ENCODE assay signal across 9 mouse cellular contexts in the genomic region with DNA sequence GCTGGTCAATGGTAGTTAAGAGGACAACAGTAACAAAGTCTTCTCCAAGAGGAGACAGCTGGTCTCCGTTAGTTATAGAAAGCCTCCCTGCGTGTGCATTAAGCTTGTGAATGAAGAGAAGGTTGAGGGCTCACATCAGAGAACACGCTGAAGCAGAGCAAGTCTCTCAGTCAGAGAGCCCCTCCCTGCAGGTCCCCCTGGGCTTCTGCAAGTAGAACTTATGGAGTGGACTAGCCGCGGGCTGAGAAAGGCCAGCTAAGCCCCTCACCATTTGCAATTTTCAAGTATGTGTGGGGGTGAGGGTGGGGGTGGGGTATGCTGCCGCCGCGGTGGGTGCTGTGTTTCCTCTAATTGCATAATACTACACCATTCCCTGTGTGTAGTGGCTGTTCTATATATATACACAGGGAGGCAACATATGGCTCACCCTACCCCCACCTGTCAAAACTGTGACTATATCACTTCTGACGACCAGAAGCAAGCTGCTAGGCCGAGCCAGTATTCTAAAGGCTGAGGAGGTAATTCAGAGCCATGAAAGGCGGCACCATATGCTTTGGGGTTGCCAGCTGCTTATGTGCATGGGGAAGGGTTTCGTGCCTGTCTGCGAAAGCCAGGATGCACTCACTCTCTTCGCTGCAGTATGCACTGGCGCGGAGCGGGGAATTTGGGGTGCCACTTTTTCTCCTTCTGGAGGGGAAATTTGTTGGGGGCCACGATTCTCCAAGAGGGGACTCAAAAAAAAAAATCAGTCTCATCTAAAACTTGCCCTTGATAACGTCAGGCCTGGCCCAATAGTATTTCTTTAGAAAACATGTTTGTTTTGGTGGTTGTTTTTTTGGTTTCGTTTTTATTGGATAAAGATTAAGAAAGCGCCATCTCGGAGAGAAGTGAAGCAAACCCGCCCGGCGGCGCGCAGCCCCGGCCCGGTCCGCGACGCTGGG. TPM values are rescaled to one million over a fixed set of nuclear protein-coding genes. Genes with fewer than 3 reads are reported as not detected.
DNase-seq lines count a peak whose midpoint lies in the region; ATAC-seq and TF ChIP-seq lines count a peak whose summit lies in the region.
"Had no signal": no experiment of that assay in that cellular context is flagged by ENCODE, and none has a peak within 500 bp of the region (broad histone marks: within the 10 kb centered on the region; RNA-seq: fewer than 3 reads in every experiment).

No protein-coding gene starts in this region.

- H3K4me2 ChIP-seq in heart, embryonic 12.5 days, result peak overlapping the region; percentile 99
- peak overlapping the region; percentile 95 for H3K4me2 ChIP-seq in midbrain, embryonic 13.5 days (replicated peaks)

- no peak overlapping the region for H3K27ac ChIP-seq in heart, embryonic 12.5 days (ENCODE audit: poor library complexity, severe bottlenecking)
- H3K27ac ChIP-seq in cerebellum, adult 2 months (ENCODE audit: insufficient read depth, low read length), result peak overlapping the region; percentile 65
- peak overlapping the region; percentile 56; the same call in 1 of the 2 replicates for H3K27ac ChIP-seq in midbrain, embryonic 13.5 days

- TF ChIP-seq CTCF in cerebellum, adult 2 months (IDR thresholded peaks at IDR 0.05; ENCODE audit: borderline replicate concordance, insufficient read depth, low read depth, low read length), result no peak

- DNase-seq in heart, adult 11 months, result no peak
- peak; percentile 72 to 83 for DNase-seq in cerebellum, adult 2 months
- DNase-seq in layer of hippocampus, postnatal 25 days (ENCODE audit: extremely low spot score in 1 of 2, low spot score in 1 of 2), result peak; percentile 43 to 50
- DNase-seq in spleen, adult 18-20 months, result no peak
- DNase-seq in c-Kit-positive CD71-positive TER-119-positive erythroid progenitor cells, embryonic 14.5 days (ENCODE audit: low spot score), result no peak

- WGBS in heart, embryonic 12.5 days, result 11% methylated on average over 32 of the region's 32 CpGs
- 17% methylated on average over 32 of the region's 32 CpGs for WGBS in cerebellum, adult 2 months
- 12% methylated on average over 32 of the region's 32 CpGs for WGBS in midbrain, embryonic 13.5 days

- H3K4me1 ChIP-seq in heart, embryonic 12.5 days (replicated peaks), result peaks cover 13% of the 10 kb centered on the region
- H3K4me1 ChIP-seq in cerebellum, adult 2 months (ENCODE audit: control insufficient read depth, insufficient read depth, low read length), result peaks cover 44% of the 10 kb centered on the region
- H3K4me1 ChIP-seq in midbrain, embryonic 13.5 days (replicated peaks), result peaks cover 23% of the 10 kb centered on the region

- H3K36me3 ChIP-seq in heart, embryonic 12.5 days, result no peaks in the 10 kb centered on the region
- no peaks in the 10 kb centered on the region for H3K36me3 ChIP-seq in midbrain, embryonic 13.5 days

- peak overlapping the region; percentile 49 for H3K9ac ChIP-seq in heart, embryonic 12.5 days
- H3K9ac ChIP-seq in midbrain, embryonic 13.5 days (replicated peaks), result peak overlapping the region; percentile 69

- 0 out of 2 replicates have a peak, but pooled peaks have one; percentile 31 for ATAC-seq in heart, embryonic 12.5 days (ENCODE audit: insufficient number of reproducible peaks, low FRiP score)
- peak; percentile 79 for ATAC-seq in frontal cortex, adult (ENCODE audit: low TSS enrichment)
- ATAC-seq in midbrain, embryonic 13.5 days, result peak; percentile 55

- TF ChIP-seq POLR2A in cerebellum, adult 2 months (IDR thresholded peaks at IDR 0.05; ENCODE audit: borderline replicate concordance, insufficient read depth, low read length), result no peak

- peaks cover 66% of the 10 kb centered on the region for H3K27me3 ChIP-seq in heart, embryonic 12.5 days (replicated peaks)
- no peaks in the 10 kb centered on the region for H3K27me3 ChIP-seq in cerebellum, adult 2 months (ENCODE audit: control insufficient read depth, insufficient read depth, low read length)
- peaks cover 48% of the 10 kb centered on the region for H3K27me3 ChIP-seq in midbrain, embryonic 13.5 days

- H3K4me3 ChIP-seq in heart, embryonic 12.5 days, result peak overlapping the region; percentile 69
- no peak overlapping the region for H3K4me3 ChIP-seq in cerebellum, adult 2 months (replicated peaks; ENCODE audit: insufficient read depth, low read depth, low read length)
- peak overlapping the region; percentile 59 for H3K4me3 ChIP-seq in midbrain, embryonic 13.5 days (replicated peaks)

- peaks cover 7% of the 10 kb centered on the region for H3K9me3 ChIP-seq in heart, embryonic 12.5 days (replicated peaks)
- no peaks in the 10 kb centered on the region; the same call in 1 of the 2 replicates for H3K9me3 ChIP-seq in midbrain, embryonic 13.5 days

RNA-seq across cellular contexts. Expression of a gene that starts 52.5 kb away (rescaled TPM):
- polyA plus RNA-seq in heart, embryonic 12.5 days (2016; fragmentation: Nextera tagmentation; extraction: Ambion mirVana), result 0.11 and 0.13 TPM in 2 replicates
- 43.2 and 50.4 TPM in 2 replicates for polyA plus RNA-seq in cerebellum, adult 2 months (2012; rRNA removed)
- total RNA-seq in layer of hippocampus, postnatal 25 days (2021), result 10 to 100 TPM; 23.4 to 25.7 TPM
- 0.36 and 0.45 TPM in 2 replicates for polyA plus RNA-seq in midbrain, embryonic 13.5 days (2015; fragmentation: Nextera tagmentation; extraction: Ambion mirVana)
- total RNA-seq: heart, adult 18-20 months had no signal

Comparison
In these comparisons a context has a peak if more than half of its experiments do, and no peak if none do; other contexts are left out.
1. DNase-seq: peak in cerebellum, adult 2 months (2 of 2) and layer of hippocampus, postnatal 25 days (2 of 2); none in heart, adult 11 months (single experiment), spleen, adult 18-20 months (0 of 2) and c-Kit-positive CD71-positive TER-119-positive erythroid progenitor cells, embryonic 14.5 days (single experiment).
2. RNA of a gene that starts 52.5 kb away (polyA plus RNA-seq): 43.2 to 50.4 TPM in cerebellum, adult 2 months; 0.36 to 0.45 TPM in midbrain, embryonic 13.5 days and 0.11 to 0.13 TPM in heart, embryonic 12.5 days; every median in the first group is over 10 times any median in the second.
3. Peak in every context shown above with its lines, with median percentiles within 50 percentile points of each other: ATAC-seq.